Mouse (Mus musculus) heart, postnatal 14 days (tissue): ENCODE data around the gene Tnfsf14. TPM values are rescaled to one million over a fixed set of nuclear protein-coding genes. Genes with fewer than 3 reads are reported as not detected.

Experiments
- DNase-seq, 2 experiments: peaks; one replicate each; pipeline ENCODE4 v3.0.0; 2021 to 2022
- intact Hi-C: fragments of 180-260 bp; cut with DNase I; formaldehyde crosslinking; loops from one replicate; pipeline ENCODE4 v1.15.1; 2025
- microRNA-seq, 2 experiments: library from miRNA; unstranded; fragments of <30 nt; microRNA quantifications; one replicate each; pipeline ENCODE4 v1.2.0; 2021 to 2022
- total RNA-seq, 2 experiments: library from RNA; stranded (reverse); gene quantifications; 2 replicates each; pipeline ENCODE4 v1.2.3; 2021

The Tnfsf14 gene
- total RNA-seq, 2 experiments from 2014 or later, result 0.22 TPM; not detected in 1

DNA sequence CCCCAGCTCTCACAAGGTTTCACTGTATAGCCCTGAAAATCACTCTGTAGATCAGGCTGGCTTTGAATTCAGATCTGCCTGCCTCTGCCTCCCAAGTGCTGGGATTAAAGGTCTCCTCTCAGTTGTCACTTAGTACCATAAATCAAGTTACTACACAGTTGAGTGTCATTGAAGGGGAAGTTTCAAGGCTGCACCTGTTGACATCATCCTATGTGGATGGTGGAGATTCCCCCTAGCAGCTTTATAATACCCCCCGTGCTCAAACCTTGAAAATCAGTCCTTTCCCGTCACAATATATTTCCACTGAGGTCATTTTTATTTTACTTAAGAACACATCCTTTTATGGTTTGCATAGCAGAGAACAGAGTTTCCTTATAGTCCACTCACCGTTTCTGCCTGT lies 50.3 kb downstream of the Tnfsf14 start:
- intact Hi-C loops, result no loop called here
- no peak for DNase-seq

GRCm38 (mm10) chr17:57139708-57140107 lies 54.3 kb downstream of the Tnfsf14 start:
- intact Hi-C loops, result no loop called here
- DNase-seq, result no peak

Small RNA genes lying within 50 kb of the gene (microRNA-seq; reads per million reads assigned to microRNA genes)
- gene Mir6978, result 0 reads per million in 2 experiments

Other genes with a start within 250 kb of the Tnfsf14 start
- not detected for gene Acer1, start 212.1 kb downstream of the Tnfsf14 start, total RNA-seq
- gene Clpp, start 203.9 kb downstream of the Tnfsf14 start, total RNA-seq, result 10 to 100 TPM; 57.3 to 64.0 TPM
- gene Alkbh7, start 196.8 kb downstream of the Tnfsf14 start, total RNA-seq, result 10 to 100 TPM; 49.6 to 52.8 TPM
- gene Pspn, start 194.2 kb downstream of the Tnfsf14 start, total RNA-seq, result not detected
- gene Gtf2f1, start 182.9 kb downstream of the Tnfsf14 start, total RNA-seq, result 10 to 100 TPM; 22.0 to 23.6 TPM
- not detected for gene Gm17949, start 182.7 kb downstream of the Tnfsf14 start, total RNA-seq
- gene Khsrp, start 162.7 kb downstream of the Tnfsf14 start, total RNA-seq, result 10 to 100 TPM; 54.7 to 56.7 TPM
- not detected for gene Slc25a41, start 152.5 kb downstream of the Tnfsf14 start, total RNA-seq
- under 1 TPM; 0.22 to 0.29 TPM for gene Crb3, start 135.1 kb downstream of the Tnfsf14 start, total RNA-seq
- 10 to 100 TPM; 69.3 to 73.8 TPM for gene Slc25a23, start 134.3 kb downstream of the Tnfsf14 start, total RNA-seq
- gene Dennd1c, start 115.7 kb downstream of the Tnfsf14 start, total RNA-seq, result 1 to 10 TPM; 2.0 TPM
- 1 to 10 TPM; 3.3 to 3.9 TPM for gene Tubb4a, start 106.4 kb downstream of the Tnfsf14 start, total RNA-seq
- gene Tnfsf9, start 88.9 kb downstream of the Tnfsf14 start, total RNA-seq, result under 1 TPM; 0.36 to 0.44 TPM
- gene Cd70, start 44.4 kb downstream of the Tnfsf14 start, total RNA-seq, result not detected
- gene C3, start 34.0 kb upstream of the Tnfsf14 start, total RNA-seq, result 10 to 100 TPM; 47.9 to 65.0 TPM
- gene Gpr108, start 54.3 kb upstream of the Tnfsf14 start, total RNA-seq, result 10 to 100 TPM; 25.9 to 26.8 TPM
- gene Trip10, start 55.3 kb upstream of the Tnfsf14 start, total RNA-seq, result 10 to 100 TPM; 72.3 to 77.5 TPM
- 1 to 10 TPM; 2.2 to 5.5 TPM for gene Vav1, start 84.9 kb upstream of the Tnfsf14 start, total RNA-seq
- 1 to 10 TPM; 8.2 to 8.3 TPM for gene Adgre1, start 164.5 kb upstream of the Tnfsf14 start, total RNA-seq